Mouse (Mus musculus) regulatory T cell (primary cell): Measurements from ENCODE around the gene D10Wsu102e.
"Not testable (repeated sequence)": the region's sequence is repeated elsewhere in the genome, so short reads cannot be mapped to it uniquely, and the experiment has no call there.

Experiments used
- in situ Hi-C: fragments of 300-600 bp; cut with MboI, MseI; formaldehyde crosslinking; loops from one replicate; pipeline ENCODE4 v1.15.1; 2025; ENCODE audit warnings: high pct_unique_total_duplicates

D10Wsu102e gene

GRCm38 (mm10) chr10:83345693-83346358 is 14.2 kb upstream of the D10Wsu102e start:
- in situ Hi-C loops, result loop anchor here (10.0 kb wide), 1 partner anchor 441 kb away; no protein-coding TSS in a partner anchor

DNA sequence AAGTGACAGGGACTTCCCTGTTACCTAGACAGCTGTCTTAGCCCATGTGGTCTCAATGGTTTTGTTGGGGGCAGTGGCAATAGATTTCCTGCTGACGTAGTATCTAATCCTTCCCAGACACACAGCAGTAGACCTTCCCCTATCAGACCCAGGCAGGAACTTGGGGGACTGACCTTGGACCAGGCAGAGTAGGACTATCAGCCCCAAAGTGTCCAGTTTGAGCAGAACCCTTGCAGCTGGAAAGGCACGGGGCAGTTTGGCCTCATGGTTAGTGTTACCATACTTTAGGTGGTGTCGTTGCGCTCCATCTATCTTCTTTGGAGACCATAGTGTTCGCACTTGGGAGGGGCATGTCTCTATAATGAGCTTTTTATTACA is 13.7 kb upstream of the D10Wsu102e start:
- in situ Hi-C loops, result loop anchor here (10.0 kb wide), 1 partner anchor 442 kb away; no protein-coding TSS in a partner anchor

- in situ Hi-C loops, result loop anchor here (10.0 kb wide), 1 partner anchor 443 kb away; no protein-coding TSS in a partner anchor
Measured at GRCm38 (mm10) chr10:83347494-83347893, 12.5 kb upstream of the D10Wsu102e start.

GRCm38 (mm10) chr10:83350689-83351088 is 9.3 kb upstream of the D10Wsu102e start:
- in situ Hi-C loops, result loop anchor here (5.0 kb wide), 1 partner anchor 98 kb away; no protein-coding TSS in a partner anchor

- in situ Hi-C loops, result loop anchor here (5.0 kb wide), 1 partner anchor 99 kb away; no protein-coding TSS in a partner anchor
Measured at GRCm38 (mm10) chr10:83351779-83352178, 8.2 kb upstream of the D10Wsu102e start.

- in situ Hi-C loops, result loop anchor here (5.0 kb wide), 1 partner anchor 102 kb away; no protein-coding TSS in a partner anchor
Measured at GRCm38 (mm10) chr10:83353680-83354332, 6.2 kb upstream of the D10Wsu102e start.

- in situ Hi-C loops, result loop anchor here (5.0 kb wide), 1 partner anchor 102 kb away; no protein-coding TSS in a partner anchor
Measured at GRCm38 (mm10) chr10:83354333-83354719, 5.7 kb upstream of the D10Wsu102e start.

DNA sequence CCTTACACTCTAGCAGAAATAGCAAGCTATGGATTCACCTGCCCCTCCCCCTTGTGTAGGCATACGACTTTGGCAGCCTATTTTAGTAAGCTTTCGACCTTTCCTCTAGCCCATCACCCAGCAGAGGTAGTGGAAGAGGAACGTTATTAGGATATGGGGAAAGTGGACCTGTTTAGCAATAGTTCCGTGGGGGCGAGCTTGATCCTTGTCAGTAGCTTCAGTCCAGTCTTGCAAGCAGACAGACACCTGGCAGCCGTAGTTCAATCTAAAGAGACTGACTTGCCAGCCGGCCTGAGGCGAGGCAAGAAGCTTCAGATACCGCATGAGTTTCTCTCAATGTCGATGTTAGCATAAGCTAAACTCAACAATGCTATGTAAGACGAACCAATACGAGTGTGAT is 3.6 kb upstream of the D10Wsu102e start:
- in situ Hi-C loops, result no loop called here

- in situ Hi-C loops, result no loop called here
Measured at GRCm38 (mm10) chr10:83359451-83359850, 570 bp upstream of the D10Wsu102e start.

- in situ Hi-C loops, result no loop called here
Measured at GRCm38 (mm10) chr10:83360356-83360755, 335 bp downstream of the D10Wsu102e start.

GRCm38 (mm10) chr10:83361643-83362382 is 1.8 kb downstream of the D10Wsu102e start:
- in situ Hi-C loops, result no loop called here

GRCm38 (mm10) chr10:83363451-83363850 is 3.4 kb downstream of the D10Wsu102e start:
- in situ Hi-C loops, result no loop called here

GRCm38 (mm10) chr10:83368918-83369317 is 8.9 kb downstream of the D10Wsu102e start:
- in situ Hi-C loops, result no loop called here

- in situ Hi-C loops, result no loop called here
Measured at GRCm38 (mm10) chr10:83374045-83374656, 14.1 kb downstream of the D10Wsu102e start.

- in situ Hi-C loops, result not testable (repeated sequence)
Measured at GRCm38 (mm10) chr10:83375458-83375857, 15.4 kb downstream of the D10Wsu102e start.

GRCm38 (mm10) chr10:83376911-83377682 is 17.1 kb downstream of the D10Wsu102e start:
- in situ Hi-C loops, result no loop called here

GRCm38 (mm10) chr10:83378083-83378833 is 18.2 kb downstream of the D10Wsu102e start:
- in situ Hi-C loops, result no loop called here

DNA sequence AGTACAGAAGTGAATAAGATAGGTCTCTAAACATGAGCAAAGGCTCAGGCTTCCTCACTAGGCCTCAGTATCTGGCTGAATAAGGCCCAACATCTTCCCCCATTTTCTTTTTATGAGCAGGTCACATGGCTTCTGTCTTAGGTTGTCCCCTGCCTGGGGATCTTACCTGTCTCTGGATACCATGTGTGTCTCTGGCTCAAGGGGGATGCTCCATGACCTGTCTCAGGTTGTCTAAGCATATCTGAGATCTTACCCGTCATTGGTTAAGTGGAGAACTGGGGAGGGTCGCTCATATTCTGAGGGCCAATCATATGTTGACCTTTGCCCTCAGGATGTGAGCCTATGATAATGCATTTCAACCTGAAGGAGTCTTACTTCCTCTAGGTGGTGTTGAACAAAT is 20.5 kb downstream of the D10Wsu102e start:
- in situ Hi-C loops, result no loop called here

GRCm38 (mm10) chr10:83382528-83382927 is 22.5 kb downstream of the D10Wsu102e start:
- in situ Hi-C loops, result no loop called here

GRCm38 (mm10) chr10:83382988-83383387 is 23.0 kb downstream of the D10Wsu102e start:
- in situ Hi-C loops, result no loop called here
